Mouse (Mus musculus): Measurements from ENCODE around the gene Aak1. TPM values are rescaled to one million over a fixed set of nuclear protein-coding genes. Genes with fewer than 3 reads are reported as not detected.

Aak1 gene
- total RNA-seq, 2 experiments from 2014 or later: 71.1 to 75.1 TPM

- DNase-seq: no peak
- intact Hi-C loops (cut with DNase I): loop anchor here (2.0 to 5.0 kb wide), 2 partner anchors 21 to 33 kb away; no protein-coding TSS in a partner anchor
Measured at GRCm38 (mm10) chr6:86884230-86884629, 34.9 kb downstream of the Aak1 start.

GRCm38 (mm10) chr6:86884746-86885145 is 35.4 kb downstream of the Aak1 start:
- no peak for DNase-seq
- intact Hi-C loops (cut with DNase I): loop anchor here (2.0 to 5.0 kb wide), 2 partner anchors 20 to 33 kb away; no protein-coding TSS in a partner anchor

GRCm38 (mm10) chr6:86885816-86886529 is 36.7 kb downstream of the Aak1 start:
- intact Hi-C loops (cut with DNase I): loop anchor here (2.0 kb wide), 1 partner anchor 19 kb away; no protein-coding TSS in a partner anchor
- DNase-seq: no peak

GRCm38 (mm10) chr6:86886803-86887202 is 37.5 kb downstream of the Aak1 start:
- intact Hi-C loops (cut with DNase I): no loop called here

GRCm38 (mm10) chr6:86897520-86897919 is 48.2 kb downstream of the Aak1 start:
- intact Hi-C loops (cut with DNase I): no loop called here
- no peak for DNase-seq

More at GRCm38 (mm10) chr6:86886803-86887202, 37.5 kb downstream of the Aak1 start:
- no peak for DNase-seq

GRCm38 (mm10) chr6:86899053-86899452 is 49.7 kb downstream of the Aak1 start:
- no peak for DNase-seq
- intact Hi-C loops (cut with DNase I): no loop called here

- intact Hi-C loops (cut with DNase I): no loop called here
- no peak for DNase-seq
Measured at GRCm38 (mm10) chr6:86899965-86900364, 50.6 kb downstream of the Aak1 start.

GRCm38 (mm10) chr6:86900546-86900945 is 51.2 kb downstream of the Aak1 start:
- intact Hi-C loops (cut with DNase I): no loop called here
- DNase-seq: no peak

GRCm38 (mm10) chr6:86905500-86905899 is 56.2 kb downstream of the Aak1 start:
- no peak for DNase-seq
- intact Hi-C loops (cut with DNase I): loop anchor here (2.0 kb wide), 1 partner anchor 21 kb away; no protein-coding TSS in a partner anchor

- no peak for DNase-seq
- intact Hi-C loops (cut with DNase I): no loop called here
Measured at GRCm38 (mm10) chr6:86907191-86907590, 57.9 kb downstream of the Aak1 start.

- intact Hi-C loops (cut with DNase I): no loop called here
- DNase-seq: peak in 1 of 2 experiments; percentile 25
Measured at GRCm38 (mm10) chr6:86908561-86909150, 59.3 kb downstream of the Aak1 start.

- DNase-seq: no peak
- intact Hi-C loops (cut with DNase I): no loop called here
Measured at GRCm38 (mm10) chr6:86909881-86910280, 60.6 kb downstream of the Aak1 start.

- intact Hi-C loops (cut with DNase I): loop anchor here (2.0 to 5.0 kb wide), 2 partner anchors 34 to 65 kb away; no protein-coding TSS in a partner anchor
- DNase-seq: no peak
Measured at GRCm38 (mm10) chr6:86916157-86916820, 67.0 kb downstream of the Aak1 start.

- intact Hi-C loops (cut with DNase I): loop anchor here (2.0 to 5.0 kb wide), 2 partner anchors 35 to 66 kb away; no protein-coding TSS in a partner anchor
- DNase-seq: peak; percentile 13 to 39
Measured at GRCm38 (mm10) chr6:86917231-86917630, 67.9 kb downstream of the Aak1 start.

- intact Hi-C loops (cut with DNase I): loop anchor here (5.0 kb wide), 1 partner anchor 36 kb away; no protein-coding TSS in a partner anchor
- peak; percentile 54 to 62 for DNase-seq
Measured at GRCm38 (mm10) chr6:86918058-86918835, 68.9 kb downstream of the Aak1 start.

- intact Hi-C loops (cut with DNase I): loop anchor here (1.0 to 5.0 kb wide), 2 partner anchors 109 to 175 kb away; no protein-coding TSS in a partner anchor
- peak; percentile 64 to 66 for DNase-seq
Measured at GRCm38 (mm10) chr6:86921880-86922279, 72.6 kb downstream of the Aak1 start.

GRCm38 (mm10) chr6:86924746-86925145 is 75.4 kb downstream of the Aak1 start:
- intact Hi-C loops (cut with DNase I): loop anchor here (5.0 kb wide), 1 partner anchor 177 kb away; no protein-coding TSS in a partner anchor
- no peak for DNase-seq

- intact Hi-C loops (cut with DNase I): no loop called here
- no peak for DNase-seq
Measured at GRCm38 (mm10) chr6:86934541-86934940, 85.2 kb downstream of the Aak1 start.

- no peak for DNase-seq
- intact Hi-C loops (cut with DNase I): no loop called here
Measured at GRCm38 (mm10) chr6:86939797-86940196, 90.5 kb downstream of the Aak1 start.

GRCm38 (mm10) chr6:86940966-86941365 is 91.6 kb downstream of the Aak1 start:
- no peak for DNase-seq
- intact Hi-C loops (cut with DNase I): no loop called here
